Mouse (Mus musculus) cortical plate, adult 2 months (tissue): Measurements from ENCODE around the gene Ovgp1.

Experiments used
- CTCF ChIP-seq: fragments of 200-500 bp; IDR thresholded peaks from 2 replicates; pipeline ENCODE4 v1.5.1; 2011; ENCODE audit warnings: mild to moderate bottlenecking, control low read depth, low read length; ENCODE audit not compliant: insufficient read depth; ENCODE audit errors: extremely low read depth
- POLR2A ChIP-seq: fragments of 200-500 bp; IDR thresholded peaks from 2 replicates; pipeline ENCODE4 v1.6.1; 2011; ENCODE audit warnings: mild to moderate bottlenecking, low read length, control low read depth; ENCODE audit not compliant: insufficient read depth; ENCODE audit errors: extremely low read depth

DNA sequence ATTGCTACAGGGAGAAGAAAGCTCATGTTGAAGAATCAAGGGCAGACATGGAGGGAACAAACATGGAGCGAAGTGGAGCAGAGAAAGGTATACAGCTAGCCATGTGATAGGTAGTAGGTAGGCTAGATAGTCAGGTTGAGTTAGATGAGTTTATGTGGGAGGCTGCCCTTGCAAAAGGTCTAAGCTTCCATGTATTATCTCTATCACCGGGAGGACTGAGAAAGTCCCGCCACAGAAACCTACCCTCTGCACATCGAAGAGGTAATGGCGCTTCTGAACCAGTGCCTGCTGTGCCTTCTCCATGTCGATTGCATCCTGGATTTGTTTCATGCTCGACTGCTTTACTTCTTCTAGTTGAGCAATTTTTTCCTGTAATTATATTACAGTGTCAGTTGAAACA is 22.2 kb upstream of the Ovgp1 start:
- TF ChIP-seq POLR2A = no peak
- TF ChIP-seq CTCF = no peak
